Mouse (Mus musculus): ENCODE measurements around the gene Gm47841.

GRCm38 (mm10) chr15:101066364-101066847 is 19.2 kb upstream of the Gm47841 start:
- no peak for TF ChIP-seq CTCF (IDR thresholded peaks at IDR 0.05; ENCODE audit: low read depth, low read length)
- TF ChIP-seq POLR2A (IDR thresholded peaks at IDR 0.05; ENCODE audit: extremely low read depth, insufficient read depth, low read length) = no peak
